Mouse (Mus musculus) right cerebral cortex, adult 18-20 months (tissue): ENCODE data around the gene Zfp947.
"Not testable (repeated sequence)": the region's sequence is repeated elsewhere in the genome, so short reads cannot be mapped to it uniquely, and the experiment has no call there.

Experiments used
- DNase-seq: peaks from one replicate; pipeline ENCODE4 v3.0.0; 2022; ENCODE audit warnings: mixed read lengths

Zfp947 gene

DNA sequence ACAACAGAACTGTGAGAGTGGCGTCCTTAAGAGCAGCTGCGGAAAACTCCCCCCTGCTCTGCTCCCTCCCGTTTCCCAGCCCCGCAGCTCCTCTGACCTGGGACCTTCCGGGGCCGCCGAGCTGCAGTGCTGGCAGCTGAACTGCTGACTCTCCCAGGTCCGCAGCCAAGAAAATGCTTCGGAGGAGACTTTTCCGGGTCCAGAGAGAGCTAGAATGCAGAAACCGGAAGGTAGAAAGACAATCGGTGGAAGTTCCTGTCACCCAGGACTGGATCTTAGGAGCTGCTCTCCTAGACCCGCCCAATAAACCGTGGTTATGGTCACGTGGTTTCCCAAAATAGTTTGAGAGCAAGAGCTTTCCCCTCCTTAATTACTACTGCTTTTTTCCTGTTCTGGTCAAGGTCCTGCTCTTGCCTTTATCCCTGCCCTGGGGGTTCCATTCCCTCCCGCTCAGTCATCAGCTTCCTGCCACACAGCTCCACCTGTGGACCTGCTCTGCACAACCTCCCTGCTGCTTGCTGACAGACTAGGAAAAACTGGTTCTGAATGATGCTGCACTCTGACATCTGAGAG lies at the start of gene Zfp947:
Gene Zfp947 (minus strand): TSS at position 469 of the 573 bp plus-strand sequence.
- peak; percentile 3 for DNase-seq

DNA sequence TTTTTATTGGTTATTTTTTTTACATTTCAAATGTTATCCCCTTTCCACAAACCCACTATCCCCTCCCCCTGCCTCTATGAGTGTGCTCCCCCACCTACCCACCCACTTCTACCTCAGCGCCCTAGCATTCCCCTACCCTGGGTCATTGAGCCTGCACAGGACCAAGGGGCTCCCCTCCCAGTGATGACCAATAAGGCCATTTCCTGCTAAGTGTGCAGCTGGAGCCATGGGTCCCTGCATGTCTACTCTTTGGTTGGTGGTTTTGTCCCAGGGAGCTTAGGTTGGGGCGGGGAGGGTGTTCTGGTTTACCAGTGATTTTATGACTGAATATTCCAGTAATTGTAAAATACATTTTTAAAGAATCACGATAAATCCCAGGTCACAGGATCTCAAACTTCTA lies 686 bp downstream of the Zfp947 start:
- not testable (repeated sequence) for DNase-seq

DNA sequence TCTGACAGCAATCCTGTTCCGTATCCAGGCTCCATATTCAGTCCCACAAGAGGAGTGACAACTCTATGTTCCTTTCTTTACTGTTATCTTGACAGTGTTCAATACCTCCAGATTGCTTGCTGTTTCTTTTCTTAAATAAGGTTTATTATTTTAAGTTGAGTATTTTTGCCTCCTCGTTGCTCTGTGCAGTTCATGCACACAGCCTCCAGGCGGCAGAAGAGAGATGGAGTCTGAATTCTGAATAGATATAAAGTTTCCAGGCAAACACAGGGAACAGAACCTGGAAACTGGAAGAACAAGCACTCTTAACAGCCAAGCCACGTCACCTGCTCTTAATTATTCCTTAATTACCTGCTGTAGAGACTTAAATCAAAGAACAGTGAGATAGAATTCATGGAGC lies 12.0 kb downstream of the Zfp947 start:
- not testable (repeated sequence) for DNase-seq

DNA sequence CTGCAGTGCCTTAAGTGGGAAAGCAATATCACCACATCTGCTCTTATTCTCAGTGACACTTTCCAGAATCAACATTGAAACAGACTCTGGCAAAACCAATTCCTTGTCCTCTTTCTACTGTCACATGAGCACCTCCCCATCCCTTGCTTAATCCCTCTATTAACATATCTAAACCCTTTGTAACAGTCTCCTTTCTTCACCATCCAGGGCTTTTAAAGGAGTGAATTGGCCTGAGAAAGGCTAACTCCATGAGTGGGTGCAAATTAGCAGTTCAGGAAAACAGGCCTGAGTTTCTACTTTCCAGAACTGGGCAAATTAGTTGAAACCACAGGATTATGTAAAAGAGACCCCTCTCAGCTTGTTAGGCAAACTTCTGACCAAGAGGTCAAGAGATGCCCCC lies 47.2 kb downstream of the Zfp947 start:
- DNase-seq: no peak
